Mouse (Mus musculus): ENCODE data around the gene Llgl2. TPM values are rescaled to one million over a fixed set of nuclear protein-coding genes. Genes with fewer than 3 reads are reported as not detected.

The Llgl2 gene
- polyA plus RNA-seq (2015; fragmentation: Nextera tagmentation; extraction: Ambion mirVana) = 66.0 and 70.1 TPM in 2 replicates

- H3K4me1 ChIP-seq (ENCODE audit: insufficient read depth, low read depth, low read length) = peaks cover 2% of the 10 kb centered on the region; the same call in 1 of the 2 replicates
- peak within 1 kb of the TSS; percentile 81 for H3K4me3 ChIP-seq (ENCODE audit: low read depth, low read length)
- H3K9ac ChIP-seq (replicated peaks; ENCODE audit: low read depth) = peak within 1 kb of the TSS; percentile 72
- peaks cover 11% of the 10 kb centered on the region; the same call in 1 of the 2 replicates for H3K36me3 ChIP-seq (ENCODE audit: insufficient read depth, low read length)
- TF ChIP-seq CTCF (IDR thresholded peaks at IDR 0.05) (peak; percentile 21; the same call in 1 of the 2 replicates), EP300 (IDR thresholded peaks at IDR 0.05) (no peak)
- DNase-seq (ENCODE audit: low spot score) = peak; percentile 97
- H3K27ac ChIP-seq (ENCODE audit: low read length) = peak within 1 kb of the TSS; percentile 93
- peak within 1 kb of the TSS; percentile 85 for H3K4me2 ChIP-seq (replicated peaks; ENCODE audit: low read depth, low read length)
- H3K27me3 ChIP-seq (replicated peaks; ENCODE audit: insufficient read depth, low read length) = no peaks in the 10 kb centered on the region
- ATAC-seq = peak; percentile 95
- under 1% methylated on average over 87 of the region's 87 CpGs for WGBS
- H3K9me3 ChIP-seq (ENCODE audit: low read length) = no peaks in the 10 kb centered on the region
Measured at GRCm38 (mm10) chr11:115823774-115824740, at the start of gene Llgl2. Gene Llgl2 (plus strand): TSS chr11:115824049.

GRCm38 (mm10) chr11:115774653-115775052, 49.2 kb upstream of the Llgl2 start:
- Histone ChIP-seq H3K27ac (ENCODE audit: low read length) (no peak overlapping the region), H3K4me3 (ENCODE audit: low read depth, low read length) (no peak overlapping the region), H3K9ac (replicated peaks; ENCODE audit: low read depth) (no peak overlapping the region), H3K36me3 (ENCODE audit: insufficient read depth, low read length) (no peaks in the 10 kb centered on the region), H3K9me3 (ENCODE audit: low read length) (no peaks in the 10 kb centered on the region), H3K4me2 (replicated peaks; ENCODE audit: low read depth, low read length) (no peak overlapping the region), H3K27me3 (replicated peaks; ENCODE audit: insufficient read depth, low read length) (no peaks in the 10 kb centered on the region), H3K4me1 (ENCODE audit: insufficient read depth, low read depth, low read length) (peaks cover 15% of the 10 kb centered on the region)
- 42% methylated on average over 4 of the region's 4 CpGs for WGBS
- no peak for TF ChIP-seq CTCF (IDR thresholded peaks at IDR 0.05)
- peak; percentile 62 for TF ChIP-seq EP300 (IDR thresholded peaks at IDR 0.05)
- DNase-seq (ENCODE audit: low spot score) = peak; percentile 39
- ATAC-seq = no peak

GRCm38 (mm10) chr11:115775821-115776665, 47.8 kb upstream of the Llgl2 start:
- peak overlapping the region; percentile 33; the same call in 1 of the 2 replicates for H3K27ac ChIP-seq (ENCODE audit: low read length)
- no peak overlapping the region for H3K4me2 ChIP-seq (replicated peaks; ENCODE audit: low read depth, low read length)
- peaks cover 20% of the 10 kb centered on the region for H3K4me1 ChIP-seq (ENCODE audit: insufficient read depth, low read depth, low read length)
- 50% methylated on average over 18 of the region's 18 CpGs for WGBS
- no peak overlapping the region for H3K9ac ChIP-seq (replicated peaks; ENCODE audit: low read depth)
- H3K36me3 ChIP-seq (ENCODE audit: insufficient read depth, low read length) = no peaks in the 10 kb centered on the region
- peak; percentile 59 for DNase-seq (ENCODE audit: low spot score)
- TF ChIP-seq CTCF (IDR thresholded peaks at IDR 0.05) = no peak
- no peak for TF ChIP-seq EP300 (IDR thresholded peaks at IDR 0.05)
- no peak for ATAC-seq
- no peaks in the 10 kb centered on the region for H3K9me3 ChIP-seq (ENCODE audit: low read length)
- H3K4me3 ChIP-seq (ENCODE audit: low read depth, low read length) = no peak overlapping the region
- H3K27me3 ChIP-seq (replicated peaks; ENCODE audit: insufficient read depth, low read length) = no peaks in the 10 kb centered on the region

- WGBS = 63% methylated on average over 9 of the region's 9 CpGs
- H3K4me3 ChIP-seq (ENCODE audit: low read depth, low read length) = no peak overlapping the region
- peak overlapping the region; percentile 33; the same call in 1 of the 2 replicates for H3K27ac ChIP-seq (ENCODE audit: low read length)
- H3K36me3 ChIP-seq (ENCODE audit: insufficient read depth, low read length) = no peaks in the 10 kb centered on the region
- H3K27me3 ChIP-seq (replicated peaks; ENCODE audit: insufficient read depth, low read length) = no peaks in the 10 kb centered on the region
- no peak overlapping the region for H3K4me2 ChIP-seq (replicated peaks; ENCODE audit: low read depth, low read length)
- no peaks in the 10 kb centered on the region for H3K9me3 ChIP-seq (ENCODE audit: low read length)
- TF ChIP-seq CTCF (IDR thresholded peaks at IDR 0.05) (no peak), EP300 (IDR thresholded peaks at IDR 0.05) (no peak)
- ATAC-seq (no peak), DNase-seq (ENCODE audit: low spot score) (peak; percentile 26)
- H3K4me1 ChIP-seq (ENCODE audit: insufficient read depth, low read depth, low read length) = peaks cover 20% of the 10 kb centered on the region
- H3K9ac ChIP-seq (replicated peaks; ENCODE audit: low read depth) = no peak overlapping the region
Measured at GRCm38 (mm10) chr11:115776954-115777353, 46.9 kb upstream of the Llgl2 start.

GRCm38 (mm10) chr11:115777487-115778335, 46.1 kb upstream of the Llgl2 start:
- TF ChIP-seq EP300 (IDR thresholded peaks at IDR 0.05) (no peak), CTCF (IDR thresholded peaks at IDR 0.05) (no peak)
- Histone ChIP-seq H3K4me2 (replicated peaks; ENCODE audit: low read depth, low read length) (no peak overlapping the region), H3K9ac (replicated peaks; ENCODE audit: low read depth) (no peak overlapping the region), H3K36me3 (ENCODE audit: insufficient read depth, low read length) (no peaks in the 10 kb centered on the region), H3K27ac (ENCODE audit: low read length) (peak overlapping the region; percentile 33; the same call in 1 of the 2 replicates), H3K4me3 (ENCODE audit: low read depth, low read length) (no peak overlapping the region), H3K27me3 (replicated peaks; ENCODE audit: insufficient read depth, low read length) (no peaks in the 10 kb centered on the region), H3K4me1 (ENCODE audit: insufficient read depth, low read depth, low read length) (peaks cover 20% of the 10 kb centered on the region), H3K9me3 (ENCODE audit: low read length) (no peaks in the 10 kb centered on the region)
- ATAC-seq = no peak
- DNase-seq (ENCODE audit: low spot score) = peak; percentile 43
- WGBS = 84% methylated on average over 17 of the region's 17 CpGs
